Mouse (Mus musculus) midbrain, postnatal 0 days (tissue): ENCODE results near the gene Fbxo34. TPM values are rescaled to one million over a fixed set of nuclear protein-coding genes. Genes with fewer than 3 reads are reported as not detected.

Experiments
- ATAC-seq: fragments of 200-750 bp; cut with Nextera tagmentation; 2 replicates; pipeline ENCODE4 v1.8.0; 2017; ENCODE audit warnings: moderate number of reproducible peaks, mild to moderate bottlenecking, moderate TSS enrichment, moderate library complexity; ENCODE audit not compliant: low FRiP score
- DNase-seq: peaks from one replicate; pipeline ENCODE4 v3.0.0-alpha.2; 2015; ENCODE audit warnings: low spot score
- H3K27ac ChIP-seq: fragments of 300-500 bp; sonication (generic); 2 replicates; pipeline ENCODE4 v1.5.1; 2014; ENCODE audit warnings: low read depth, mild to moderate bottlenecking, low read length, mixed read lengths
- H3K27me3 ChIP-seq: fragments of 300-500 bp; sonication (generic); 2 replicates; pipeline ENCODE4 v1.6.1; 2014; ENCODE audit warnings: low read length, control low read depth, mixed read lengths; ENCODE audit not compliant: insufficient read depth
- H3K36me3 ChIP-seq: fragments of 300-500 bp; sonication (generic); 2 replicates; pipeline ENCODE4 v1.6.1; 2014; ENCODE audit warnings: low read length, control low read depth, mixed read lengths; ENCODE audit not compliant: insufficient read depth
- H3K4me1 ChIP-seq: fragments of 300-500 bp; sonication (generic); 2 replicates; pipeline ENCODE4 v1.6.1; 2014; ENCODE audit warnings: mild to moderate bottlenecking, control low read depth, antibody characterized with exemption, low read length, mixed read lengths; ENCODE audit not compliant: insufficient read depth
- H3K4me2 ChIP-seq: fragments of 300-500 bp; sonication (generic); 2 replicates; pipeline ENCODE4 v1.6.1; 2014; ENCODE audit warnings: low read depth, mild to moderate bottlenecking, low read length, mixed read lengths; ENCODE audit not compliant: poor library complexity, severe bottlenecking
- H3K4me3 ChIP-seq: fragments of 300-500 bp; sonication (generic); 2 replicates; pipeline ENCODE4 v1.5.1; 2014; ENCODE audit warnings: low read depth, mild to moderate bottlenecking, low read length, moderate library complexity
- H3K9ac ChIP-seq: fragments of 300-500 bp; sonication (generic); replicated peaks from 2 replicates; pipeline ENCODE4 v1.6.1; 2014; ENCODE audit warnings: mild to moderate bottlenecking, low read length, moderate library complexity, mixed read lengths; ENCODE audit not compliant: poor library complexity, severe bottlenecking
- H3K9me3 ChIP-seq: fragments of 300-500 bp; sonication (generic); 2 replicates; pipeline ENCODE4 v1.6.1; 2016; ENCODE audit warnings: low read length, control low read depth
- CTCF ChIP-seq: IDR thresholded peaks from 2 replicates; pipeline ENCODE4 v1.5.1; 2016; ENCODE audit warnings: antibody characterized with exemption, mild to moderate bottlenecking
- WGBS: fragments of 180-500 bp; shearing (Covaris S2); extraction: QIAGEN DNeasy Blood & Tissue Kit; methylation state at CpG from one replicate; pipeline ENCODE4 v1.1.7; 2014; 5-methylcytosine and 5-hydroxymethylcytosine counted together
- polyA plus RNA-seq: library from polyadenylated mRNA; unstranded; fragments of >200 nt; fragmentation: Nextera tagmentation; extraction: Ambion mirVana; gene quantifications from 2 replicates; pipeline ENCODE4 v1.2.1, GENCODE M21; 2015
- total RNA-seq: library from RNA; depleted of rRNA; stranded (reverse); fragments of >200 nt; gene quantifications from 2 replicates; pipeline ENCODE4 v1.2.3, GENCODE M21; 2014

The Fbxo34 gene
- total and polyA plus RNA-seq, 2 experiments from 2014 or later: 29.9 to 36.5 TPM

- 75% methylated on average over 2 of the region's 2 CpGs for WGBS
- Histone ChIP-seq H3K4me1 (no peaks in the 10 kb centered on the region), H3K27me3 (no peaks in the 10 kb centered on the region), H3K9ac (no peak overlapping the region), H3K27ac (no peak overlapping the region), H3K4me2 (no peak overlapping the region), H3K36me3 (no peaks in the 10 kb centered on the region), H3K9me3 (peaks cover 5% of the 10 kb centered on the region; the same call in 1 of the 2 replicates), H3K4me3 (no peak overlapping the region)
- DNase-seq: no peak
- TF ChIP-seq CTCF: no peak
- ATAC-seq: no peak
Observed at GRCm38 (mm10) chr14:47444907-47445306, 5.3 kb upstream of the Fbxo34 start.

- H3K27ac ChIP-seq: no peak overlapping the region
- ATAC-seq (no peak), DNase-seq (no peak)
- no peaks in the 10 kb centered on the region for H3K27me3 ChIP-seq
- no peak overlapping the region for H3K4me2 ChIP-seq
- H3K9ac ChIP-seq: no peak overlapping the region
- TF ChIP-seq CTCF: no peak
- 61% methylated on average over 9 of the region's 9 CpGs for WGBS
- H3K4me1 ChIP-seq: no peaks in the 10 kb centered on the region
- H3K36me3 ChIP-seq: no peaks in the 10 kb centered on the region
- H3K4me3 ChIP-seq: no peak overlapping the region
- H3K9me3 ChIP-seq: no peaks in the 10 kb centered on the region
Observed at GRCm38 (mm10) chr14:47445331-47446095, 4.7 kb upstream of the Fbxo34 start.

DNA sequence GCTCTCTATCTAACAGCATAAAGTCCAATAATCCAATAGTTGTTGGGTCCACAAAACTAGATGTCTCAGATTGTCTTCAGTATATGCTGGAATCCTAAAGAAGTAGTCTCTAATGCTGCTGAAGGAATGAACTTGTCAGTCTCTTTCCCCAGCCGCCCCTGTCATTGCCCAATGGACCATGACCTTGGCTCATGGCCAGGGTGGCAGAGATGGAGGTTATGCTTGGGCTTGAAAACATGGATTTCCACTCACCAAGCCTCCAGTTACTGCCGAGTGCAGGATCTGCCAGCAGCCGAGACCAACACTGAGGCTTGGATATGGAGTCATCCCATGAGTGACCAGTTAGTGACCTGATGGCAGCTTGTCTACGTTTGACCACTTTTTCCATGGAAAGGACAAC is 9.3 kb downstream of the Fbxo34 start:
- Histone ChIP-seq H3K27ac (no peak overlapping the region), H3K27me3 (no peaks in the 10 kb centered on the region), H3K4me3 (no peak overlapping the region), H3K9me3 (no peaks in the 10 kb centered on the region), H3K4me2 (no peak overlapping the region), H3K9ac (no peak overlapping the region), H3K36me3 (no peaks in the 10 kb centered on the region), H3K4me1 (no peaks in the 10 kb centered on the region)
- TF ChIP-seq CTCF: no peak
- no peak for DNase-seq
- WGBS: 69% methylated on average over 4 of the region's 4 CpGs
- no peak for ATAC-seq

DNA sequence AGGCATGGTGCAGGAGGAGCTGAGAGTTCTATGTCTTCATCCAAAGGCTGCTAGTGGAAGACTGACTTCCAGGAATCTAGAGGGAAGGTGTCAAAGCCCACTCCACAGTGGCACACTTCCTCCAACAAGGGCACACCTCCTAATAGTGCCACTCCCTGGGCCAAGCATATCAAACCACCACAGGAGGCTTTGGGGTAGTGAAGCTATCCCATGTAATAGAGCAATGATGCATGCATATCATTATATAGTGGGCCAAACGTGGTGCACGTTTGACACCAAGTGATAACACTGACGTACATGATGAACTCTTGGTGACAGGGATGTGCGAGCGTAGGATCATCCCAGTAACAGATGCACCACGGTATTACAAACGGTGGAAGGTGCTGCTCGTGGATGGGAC is 11.8 kb downstream of the Fbxo34 start:
- ATAC-seq: no peak
- H3K9me3 ChIP-seq: no peaks in the 10 kb centered on the region
- H3K4me1 ChIP-seq: no peaks in the 10 kb centered on the region
- no peak overlapping the region for H3K4me3 ChIP-seq
- no peak overlapping the region for H3K9ac ChIP-seq
- no peak overlapping the region for H3K27ac ChIP-seq
- H3K27me3 ChIP-seq: no peaks in the 10 kb centered on the region
- TF ChIP-seq CTCF: no peak
- WGBS: 89% methylated on average over 8 of the region's 8 CpGs
- H3K4me2 ChIP-seq: no peak overlapping the region
- no peak for DNase-seq
- H3K36me3 ChIP-seq: no peaks in the 10 kb centered on the region

- no peaks in the 10 kb centered on the region for H3K36me3 ChIP-seq
- WGBS: 78% methylated on average over 4 of the region's 4 CpGs
Observed at GRCm38 (mm10) chr14:47462453-47462852, 12.2 kb downstream of the Fbxo34 start.

GRCm38 (mm10) chr14:47462877-47463460 is 12.7 kb downstream of the Fbxo34 start:
- H3K9me3 ChIP-seq: no peaks in the 10 kb centered on the region
- WGBS: 84% methylated on average over 9 of the region's 9 CpGs
- no peaks in the 10 kb centered on the region for H3K27me3 ChIP-seq
- DNase-seq: no peak
- H3K36me3 ChIP-seq: no peaks in the 10 kb centered on the region
- ATAC-seq: no peak
- no peak overlapping the region for H3K4me2 ChIP-seq
- no peak overlapping the region for H3K27ac ChIP-seq
- H3K9ac ChIP-seq: no peak overlapping the region
- H3K4me1 ChIP-seq: no peaks in the 10 kb centered on the region
- TF ChIP-seq CTCF: no peak
- H3K4me3 ChIP-seq: no peak overlapping the region

More at GRCm38 (mm10) chr14:47462453-47462852, 12.2 kb downstream of the Fbxo34 start:
- no peak overlapping the region for H3K4me2 ChIP-seq
- H3K9me3 ChIP-seq: no peaks in the 10 kb centered on the region
- TF ChIP-seq CTCF: no peak
- DNase-seq (no peak), ATAC-seq (no peak)
- no peak overlapping the region for H3K9ac ChIP-seq
- no peak overlapping the region for H3K27ac ChIP-seq
- no peaks in the 10 kb centered on the region for H3K4me1 ChIP-seq
- H3K4me3 ChIP-seq: no peak overlapping the region
- no peaks in the 10 kb centered on the region for H3K27me3 ChIP-seq
